Mouse (Mus musculus) hindbrain, embryonic 11.5 days (tissue): ENCODE data around the gene Capzb. TPM values are rescaled to one million over a fixed set of nuclear protein-coding genes. Genes with fewer than 3 reads are reported as not detected.

Source experiments
- ATAC-seq: fragments of 200-750 bp; cut with Nextera tagmentation; 2 replicates; pipeline ENCODE4 v1.8.0; 2017; ENCODE audit warnings: mild to moderate bottlenecking, moderate TSS enrichment, moderate library complexity; ENCODE audit not compliant: low FRiP score
- DNase-seq: peaks from one replicate; pipeline ENCODE4 v3.0.0-alpha.2; 2015; ENCODE audit warnings: low spot score
- H3K27ac ChIP-seq: fragments of 300-500 bp; sonication (generic); 2 replicates; pipeline ENCODE4 v1.5.1; 2014; ENCODE audit warnings: mild to moderate bottlenecking, low read depth, low read length
- H3K27me3 ChIP-seq: fragments of 300-500 bp; sonication (generic); 2 replicates; pipeline ENCODE4 v1.6.1; 2014; ENCODE audit warnings: mild to moderate bottlenecking, low read length, moderate library complexity, mixed read lengths; ENCODE audit not compliant: control insufficient read depth, insufficient read depth
- H3K36me3 ChIP-seq: fragments of 300-500 bp; sonication (generic); 2 replicates; pipeline ENCODE4 v1.6.1; 2014; ENCODE audit warnings: mild to moderate bottlenecking, low read length, moderate library complexity, mixed read lengths; ENCODE audit not compliant: control insufficient read depth, insufficient read depth
- H3K4me1 ChIP-seq: fragments of 300-500 bp; sonication (generic); replicated peaks from 2 replicates; pipeline ENCODE4 v1.6.1; 2014; ENCODE audit warnings: low read length, mixed read lengths; ENCODE audit not compliant: control insufficient read depth, insufficient read depth
- H3K4me2 ChIP-seq: fragments of 300-500 bp; sonication (generic); replicated peaks from 2 replicates; pipeline ENCODE4 v1.6.1; 2014; ENCODE audit warnings: mild to moderate bottlenecking, low read depth, low read length
- H3K4me3 ChIP-seq: fragments of 300-500 bp; sonication (generic); 2 replicates; pipeline ENCODE4 v1.5.1; 2014; ENCODE audit warnings: low read depth, low read length
- H3K9ac ChIP-seq: fragments of 300-500 bp; sonication (generic); 2 replicates; pipeline ENCODE4 v1.6.1; 2014; ENCODE audit warnings: low read depth, low read length
- H3K9me3 ChIP-seq: fragments of 300-500 bp; sonication (generic); 2 replicates; pipeline ENCODE4 v1.6.1; 2016; ENCODE audit warnings: low read length; ENCODE audit not compliant: control insufficient read depth
- WGBS: fragments of 180-500 bp; shearing (Covaris S2); extraction: QIAGEN DNeasy Blood & Tissue Kit; methylation state at CpG from one replicate; pipeline ENCODE4 v1.1.7; 2014; 5-methylcytosine and 5-hydroxymethylcytosine counted together
- polyA plus RNA-seq: library from polyadenylated mRNA; unstranded; fragments of >200 nt; fragmentation: Nextera tagmentation; extraction: Ambion mirVana; gene quantifications from 2 replicates; pipeline ENCODE4 v1.2.1, GENCODE M21; 2014

Capzb gene
- polyA plus RNA-seq, 1 experiment from 2014 or later, result 239 TPM

GRCm38 (mm10) chr4:139191605-139192498 is 847 bp upstream of the Capzb start:
- Histone ChIP-seq H3K4me2 (peak overlapping the region; percentile 58), H3K36me3 (no peaks in the 10 kb centered on the region), H3K9ac (peak overlapping the region; percentile 64), H3K27ac (peak overlapping the region; percentile 75; the same call in 1 of the 2 replicates), H3K4me1 (peaks cover 10% of the 10 kb centered on the region; the same call in 1 of the 2 replicates), H3K27me3 (no peaks in the 10 kb centered on the region), H3K9me3 (no peaks in the 10 kb centered on the region), H3K4me3 (peak overlapping the region; percentile 95)
- 23% methylated on average over 19 of the region's 19 CpGs for WGBS
- no peak for ATAC-seq
- no peak for DNase-seq

- Histone ChIP-seq H3K36me3 (no peaks in the 10 kb centered on the region), H3K4me2 (peak overlapping the region; percentile 96), H3K27ac (peak overlapping the region; percentile 78), H3K27me3 (no peaks in the 10 kb centered on the region), H3K9ac (peak overlapping the region; percentile 81), H3K4me3 (peak overlapping the region; percentile 95), H3K4me1 (peaks cover 10% of the 10 kb centered on the region; the same call in 1 of the 2 replicates), H3K9me3 (no peaks in the 10 kb centered on the region)
- WGBS, result 5% methylated on average over 34 of the region's 35 CpGs
- DNase-seq (peak; percentile 52), ATAC-seq (peak; percentile 31)
These were observed 736 bp downstream of the Capzb start for GRCm38 (mm10) chr4:139193176-139194093.

- no peak overlapping the region for H3K27ac ChIP-seq
- H3K27me3 ChIP-seq, result no peaks in the 10 kb centered on the region
- DNase-seq, result no peak
- H3K9ac ChIP-seq, result no peak overlapping the region
- WGBS, result 89% methylated on average over 5 of the region's 5 CpGs
- no peaks in the 10 kb centered on the region for H3K36me3 ChIP-seq
- H3K4me2 ChIP-seq, result no peak overlapping the region
- no peak overlapping the region for H3K4me3 ChIP-seq
- H3K9me3 ChIP-seq, result no peaks in the 10 kb centered on the region
- no peak for ATAC-seq
- peaks cover 10% of the 10 kb centered on the region; the same call in 1 of the 2 replicates for H3K4me1 ChIP-seq
These were observed 2.4 kb downstream of the Capzb start for GRCm38 (mm10) chr4:139195101-139195500.

- Histone ChIP-seq H3K4me3 (no peak overlapping the region), H3K9ac (no peak overlapping the region), H3K27ac (no peak overlapping the region), H3K9me3 (no peaks in the 10 kb centered on the region), H3K4me2 (no peak overlapping the region), H3K36me3 (no peaks in the 10 kb centered on the region), H3K27me3 (no peaks in the 10 kb centered on the region), H3K4me1 (peaks cover 10% of the 10 kb centered on the region; the same call in 1 of the 2 replicates)
- ATAC-seq (no peak), DNase-seq (no peak)
- 90% methylated on average over 6 of the region's 6 CpGs for WGBS
These were observed 3.8 kb downstream of the Capzb start for GRCm38 (mm10) chr4:139196464-139196863.

GRCm38 (mm10) chr4:139196949-139197348 is 4.2 kb downstream of the Capzb start:
- no peaks in the 10 kb centered on the region for H3K9me3 ChIP-seq

GRCm38 (mm10) chr4:139197453-139197852 is 4.8 kb downstream of the Capzb start:
- Histone ChIP-seq H3K36me3 (no peaks in the 10 kb centered on the region), H3K27ac (no peak overlapping the region), H3K9ac (no peak overlapping the region), H3K4me2 (no peak overlapping the region), H3K4me1 (peaks cover 5% of the 10 kb centered on the region; the same call in 1 of the 2 replicates), H3K9me3 (no peaks in the 10 kb centered on the region), H3K4me3 (no peak overlapping the region), H3K27me3 (no peaks in the 10 kb centered on the region)
- no peak for ATAC-seq
- 94% methylated on average over 5 of the region's 5 CpGs for WGBS
- DNase-seq, result no peak

More at GRCm38 (mm10) chr4:139196949-139197348, 4.2 kb downstream of the Capzb start:
- WGBS, result 90% methylated on average over 6 of the region's 6 CpGs
- Histone ChIP-seq H3K27me3 (no peaks in the 10 kb centered on the region), H3K4me2 (no peak overlapping the region), H3K9ac (no peak overlapping the region), H3K36me3 (no peaks in the 10 kb centered on the region), H3K4me3 (no peak overlapping the region), H3K27ac (no peak overlapping the region), H3K4me1 (peaks cover 5% of the 10 kb centered on the region; the same call in 1 of the 2 replicates)
- DNase-seq, result no peak
- no peak for ATAC-seq

- no peaks in the 10 kb centered on the region for H3K27me3 ChIP-seq
- ATAC-seq (no peak), DNase-seq (no peak)
- no peak overlapping the region for H3K27ac ChIP-seq
- no peak overlapping the region for H3K4me3 ChIP-seq
- no peaks in the 10 kb centered on the region for H3K36me3 ChIP-seq
- no peaks in the 10 kb centered on the region for H3K9me3 ChIP-seq
- no peak overlapping the region for H3K9ac ChIP-seq
- peaks cover 5% of the 10 kb centered on the region; the same call in 1 of the 2 replicates for H3K4me1 ChIP-seq
- H3K4me2 ChIP-seq, result no peak overlapping the region
- 78% methylated on average over 9 of the region's 9 CpGs for WGBS
These were observed 5.4 kb downstream of the Capzb start for GRCm38 (mm10) chr4:139198004-139198689.

GRCm38 (mm10) chr4:139199126-139199525 is 6.4 kb downstream of the Capzb start:
- DNase-seq (no peak), ATAC-seq (no peak)
- WGBS, result 92% methylated on average over 9 of the region's 9 CpGs
- H3K4me2 ChIP-seq, result no peak overlapping the region
- no peaks in the 10 kb centered on the region for H3K36me3 ChIP-seq
- H3K4me1 ChIP-seq, result no peaks in the 10 kb centered on the region
- H3K27ac ChIP-seq, result no peak overlapping the region
- no peaks in the 10 kb centered on the region for H3K27me3 ChIP-seq
- no peak overlapping the region for H3K9ac ChIP-seq
- H3K9me3 ChIP-seq, result no peaks in the 10 kb centered on the region
- no peak overlapping the region for H3K4me3 ChIP-seq
